Mouse (Mus musculus) intestine, embryonic 16.5 days (tissue): ENCODE measurements around the gene Ptgs1. TPM values are rescaled to one million over a fixed set of nuclear protein-coding genes. Genes with fewer than 3 reads are reported as not detected.

Source experiments
- ATAC-seq: fragments of 200-750 bp; cut with Nextera tagmentation; 2 replicates; pipeline ENCODE4 v1.8.0; 2017; ENCODE audit warnings: moderate TSS enrichment, moderate library complexity
- H3K27ac ChIP-seq: fragments of 300-500 bp; sonication (generic); 2 replicates; pipeline ENCODE4 v1.5.1; 2014; ENCODE audit warnings: mild to moderate bottlenecking, low read length
- H3K27me3 ChIP-seq: fragments of 300-500 bp; sonication (generic); replicated peaks from 2 replicates; pipeline ENCODE4 v1.6.1; 2014; ENCODE audit warnings: low read length, control low read depth, mixed read lengths; ENCODE audit not compliant: control insufficient read depth, insufficient read depth
- H3K36me3 ChIP-seq: fragments of 300-500 bp; sonication (generic); 2 replicates; pipeline ENCODE4 v1.6.1; 2014; ENCODE audit warnings: low read length, control low read depth; ENCODE audit not compliant: control insufficient read depth, insufficient read depth
- H3K4me1 ChIP-seq: fragments of 300-500 bp; sonication (generic); 2 replicates; pipeline ENCODE4 v1.6.1; 2014; ENCODE audit warnings: low read length, control low read depth, mixed read lengths; ENCODE audit not compliant: control insufficient read depth, insufficient read depth
- H3K4me2 ChIP-seq: fragments of 300-500 bp; sonication (generic); 2 replicates; pipeline ENCODE4 v1.6.1; 2014; ENCODE audit warnings: low read depth, low read length, control low read depth
- H3K4me3 ChIP-seq: fragments of 300-500 bp; sonication (generic); 2 replicates; pipeline ENCODE4 v1.5.1; 2014; ENCODE audit warnings: mild to moderate bottlenecking, low read length
- H3K9ac ChIP-seq: fragments of 300-500 bp; sonication (generic); 2 replicates; pipeline ENCODE4 v1.6.1; 2014; ENCODE audit warnings: low read depth, low read length
- H3K9me3 ChIP-seq: fragments of 300-500 bp; sonication (generic); 2 replicates; pipeline ENCODE4 v1.6.1; 2016; ENCODE audit warnings: low read length, control low read depth; ENCODE audit not compliant: control insufficient read depth
- WGBS: fragments of 180-500 bp; shearing (Covaris S2); extraction: QIAGEN DNeasy Blood & Tissue Kit; methylation state at CpG from one replicate; pipeline ENCODE4 v1.1.7; 2014; 5-methylcytosine and 5-hydroxymethylcytosine counted together
- polyA plus RNA-seq: library from polyadenylated mRNA; unstranded; fragments of >200 nt; fragmentation: Nextera tagmentation; extraction: Ambion mirVana; gene quantifications from 2 replicates; pipeline ENCODE4 v1.2.1, GENCODE M21; 2015

Gene Ptgs1
- polyA plus RNA-seq, 1 experiment from 2014 or later = 29.1 TPM

DNA sequence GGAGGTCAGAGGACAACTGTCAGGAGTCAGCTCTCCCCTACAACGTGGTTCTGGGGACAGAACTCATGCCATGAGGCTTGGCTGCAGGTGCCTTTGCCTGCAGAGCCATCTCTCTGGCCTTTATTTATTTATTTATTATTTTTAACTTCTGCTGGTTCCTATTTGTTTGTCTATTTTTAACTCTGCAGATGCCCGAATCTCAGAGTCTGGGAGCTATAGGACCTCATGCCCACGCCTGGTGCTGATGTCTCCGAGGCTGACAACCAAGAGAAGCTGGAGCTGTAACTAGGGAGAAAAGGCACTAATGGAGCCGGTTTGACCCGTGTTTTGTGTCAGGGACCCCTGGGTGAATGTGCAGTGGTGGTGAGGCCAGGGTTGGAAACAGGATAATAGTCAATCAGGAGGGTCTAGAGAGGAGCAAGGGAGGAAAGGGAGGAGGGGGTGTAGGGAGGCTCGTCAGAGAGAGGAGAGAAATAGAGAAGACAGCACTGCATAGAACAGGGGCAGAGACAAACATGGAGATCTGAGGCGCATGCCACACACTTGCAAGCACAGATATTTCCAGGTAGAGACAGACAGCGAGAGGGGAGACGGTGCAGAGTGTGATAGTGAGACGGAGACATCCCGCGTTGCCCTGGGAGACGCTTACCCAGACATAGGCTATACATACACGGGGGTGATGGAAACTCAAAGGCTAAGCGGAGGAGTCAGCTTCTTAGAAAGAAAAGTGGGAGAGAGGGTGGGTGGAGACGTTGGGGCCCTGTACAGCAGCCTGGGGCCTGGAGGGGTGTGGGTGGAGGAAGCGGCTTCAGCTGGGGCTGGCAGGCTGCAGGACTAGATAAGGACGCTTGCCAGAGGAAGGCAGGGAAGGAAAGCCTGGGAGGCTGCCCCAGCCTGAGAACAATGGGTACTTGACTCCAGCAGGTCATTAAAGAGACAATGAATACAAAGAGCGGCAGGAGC is 32.0 kb upstream of the Ptgs1 start:
- Histone ChIP-seq H3K27me3 (peaks cover 16% of the 10 kb centered on the region), H3K27ac (no peak overlapping the region), H3K4me3 (no peak overlapping the region; the same call in 1 of the 2 replicates), H3K36me3 (no peaks in the 10 kb centered on the region), H3K9me3 (no peaks in the 10 kb centered on the region), H3K4me1 (peaks cover 18% of the 10 kb centered on the region), H3K4me2 (peak overlapping the region; percentile 25; the same call in 1 of the 2 replicates), H3K9ac (no peak overlapping the region)
- peak; percentile 92 for ATAC-seq
- WGBS = 22% methylated on average over 20 of the region's 20 CpGs

DNA sequence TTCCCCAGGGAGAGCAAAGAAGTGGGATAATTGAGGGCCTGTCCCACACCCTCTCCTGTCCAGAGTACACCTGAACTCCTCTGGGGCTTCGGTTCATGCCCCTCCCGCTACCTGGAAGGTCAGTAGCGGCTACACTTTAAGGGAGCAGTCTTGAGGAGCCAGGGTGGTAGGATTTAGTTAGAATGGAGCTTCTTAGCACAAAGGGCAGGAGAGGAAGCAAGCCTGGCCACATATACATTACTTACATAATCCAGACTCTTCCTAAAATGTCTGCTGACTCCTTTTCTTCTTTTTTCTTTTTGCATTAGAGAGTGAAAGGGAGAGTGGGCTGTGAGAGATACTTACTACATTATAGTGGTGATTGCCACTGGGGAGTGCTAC is 31.4 kb upstream of the Ptgs1 start:
- no peak overlapping the region for H3K4me3 ChIP-seq
- peak; percentile 38; the same call in 1 of the 2 replicates for ATAC-seq
- H3K9ac ChIP-seq = no peak overlapping the region
- no peak overlapping the region for H3K27ac ChIP-seq
- 32% methylated on average over 3 of the region's 3 CpGs for WGBS
- no peaks in the 10 kb centered on the region for H3K9me3 ChIP-seq
- H3K4me1 ChIP-seq = peaks cover 22% of the 10 kb centered on the region
- peaks cover 16% of the 10 kb centered on the region for H3K27me3 ChIP-seq
- H3K4me2 ChIP-seq = peak overlapping the region; percentile 25; the same call in 1 of the 2 replicates
- no peaks in the 10 kb centered on the region for H3K36me3 ChIP-seq

DNA sequence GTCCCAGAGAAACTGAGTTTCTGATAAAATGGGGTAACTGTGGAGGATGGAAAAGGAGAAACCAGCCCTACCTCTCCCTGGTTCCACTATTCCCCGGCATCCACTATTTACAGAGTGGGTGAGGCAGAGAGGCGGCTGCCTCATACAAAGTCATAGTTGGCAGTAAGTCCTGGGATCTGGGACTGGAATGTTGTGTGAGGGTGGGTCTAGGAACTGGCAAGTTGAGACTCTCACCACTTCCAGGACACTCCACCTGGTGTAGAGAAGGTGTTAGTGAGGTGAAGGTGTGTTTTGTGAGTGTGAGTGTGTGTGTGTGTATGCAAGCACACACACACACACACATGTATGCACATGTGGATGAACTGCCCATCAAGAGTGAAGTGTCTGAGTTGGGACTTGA is 29.4 kb upstream of the Ptgs1 start:
- no peak overlapping the region for H3K27ac ChIP-seq

DNA sequence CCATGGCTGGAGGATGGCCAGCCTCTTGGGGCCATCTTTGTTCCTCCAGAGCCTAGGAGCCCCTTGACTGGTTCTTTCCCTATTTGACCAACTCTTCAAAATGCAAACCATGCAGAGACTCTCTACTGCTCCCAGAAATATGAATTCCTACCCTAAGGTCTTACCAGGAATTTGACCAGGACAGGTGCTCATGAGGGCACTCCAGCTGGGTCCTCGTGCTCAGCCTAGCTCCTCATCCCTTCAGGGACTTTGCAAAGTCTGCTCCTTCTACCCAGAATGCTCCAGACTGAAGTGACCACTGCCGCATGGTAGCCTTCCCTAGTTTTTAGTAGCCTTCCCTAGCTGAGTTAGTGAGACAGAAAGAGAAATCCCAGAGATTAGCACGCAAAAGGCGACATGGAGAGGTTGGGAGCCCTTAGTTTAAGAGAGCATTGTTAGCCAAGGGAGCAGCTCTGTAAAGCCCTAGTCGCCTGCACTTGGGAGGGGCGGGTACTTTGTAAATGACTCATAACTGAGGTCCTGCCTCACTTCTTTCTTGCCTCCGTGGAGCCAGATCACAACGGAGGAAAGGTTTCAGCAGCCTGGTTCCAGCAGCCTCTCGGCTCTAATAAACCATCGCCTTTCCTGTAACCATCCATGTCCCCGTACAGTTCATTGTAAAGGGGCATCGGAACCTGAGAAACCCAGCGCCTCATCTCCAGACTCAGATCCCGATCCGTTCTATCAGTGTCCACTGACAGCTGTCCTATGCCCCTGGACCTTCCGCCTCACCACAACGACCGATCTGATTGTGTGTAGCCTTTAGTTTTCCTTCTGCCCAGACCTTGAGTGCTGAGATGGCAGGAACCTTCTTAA is 28.2 kb upstream of the Ptgs1 start:
- peak overlapping the region; percentile 39; the same call in 1 of the 2 replicates for H3K9ac ChIP-seq
- H3K27me3 ChIP-seq = peaks cover 25% of the 10 kb centered on the region
- H3K27ac ChIP-seq = no peak overlapping the region
- H3K4me1 ChIP-seq = peaks cover 22% of the 10 kb centered on the region
- no peak overlapping the region; the same call in 1 of the 2 replicates for H3K4me3 ChIP-seq
- no peaks in the 10 kb centered on the region for H3K36me3 ChIP-seq
- no peak overlapping the region; the same call in 1 of the 2 replicates for H3K4me2 ChIP-seq
- H3K9me3 ChIP-seq = no peaks in the 10 kb centered on the region
- 30% methylated on average over 18 of the region's 18 CpGs for WGBS
- no peak for ATAC-seq

More for the DNA sequence above, 29.4 kb upstream of the Ptgs1 start:
- WGBS = 59% methylated on average over 2 of the region's 2 CpGs
- peaks cover 22% of the 10 kb centered on the region for H3K4me1 ChIP-seq
- peaks cover 25% of the 10 kb centered on the region for H3K27me3 ChIP-seq
- H3K4me2 ChIP-seq = no peak overlapping the region
- H3K9me3 ChIP-seq = no peaks in the 10 kb centered on the region
- ATAC-seq = no peak
- no peaks in the 10 kb centered on the region for H3K36me3 ChIP-seq
- no peak overlapping the region for H3K9ac ChIP-seq
- no peak overlapping the region for H3K4me3 ChIP-seq

DNA sequence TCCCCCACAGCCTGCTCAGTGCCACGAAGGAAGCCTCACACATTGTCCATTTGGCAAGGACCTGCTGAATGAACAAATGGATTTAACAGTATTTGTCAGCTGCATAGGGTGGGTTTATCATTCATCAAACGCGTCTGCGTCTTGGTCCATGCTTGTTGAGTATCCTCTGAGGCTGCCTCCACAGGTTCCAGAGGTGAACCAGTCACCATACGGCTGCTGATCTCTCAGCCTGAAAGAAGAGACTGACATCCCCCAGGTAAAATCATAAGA is 27.7 kb upstream of the Ptgs1 start:
- Histone ChIP-seq H3K4me3 (peak overlapping the region; percentile 41), H3K9ac (peak overlapping the region; percentile 39; the same call in 1 of the 2 replicates), H3K9me3 (no peaks in the 10 kb centered on the region), H3K27me3 (peaks cover 25% of the 10 kb centered on the region), H3K4me1 (peaks cover 22% of the 10 kb centered on the region), H3K27ac (no peak overlapping the region), H3K36me3 (no peaks in the 10 kb centered on the region), H3K4me2 (peak overlapping the region; percentile 85; the same call in 1 of the 2 replicates)
- 20% methylated on average over 5 of the region's 5 CpGs for WGBS
- ATAC-seq = no peak

DNA sequence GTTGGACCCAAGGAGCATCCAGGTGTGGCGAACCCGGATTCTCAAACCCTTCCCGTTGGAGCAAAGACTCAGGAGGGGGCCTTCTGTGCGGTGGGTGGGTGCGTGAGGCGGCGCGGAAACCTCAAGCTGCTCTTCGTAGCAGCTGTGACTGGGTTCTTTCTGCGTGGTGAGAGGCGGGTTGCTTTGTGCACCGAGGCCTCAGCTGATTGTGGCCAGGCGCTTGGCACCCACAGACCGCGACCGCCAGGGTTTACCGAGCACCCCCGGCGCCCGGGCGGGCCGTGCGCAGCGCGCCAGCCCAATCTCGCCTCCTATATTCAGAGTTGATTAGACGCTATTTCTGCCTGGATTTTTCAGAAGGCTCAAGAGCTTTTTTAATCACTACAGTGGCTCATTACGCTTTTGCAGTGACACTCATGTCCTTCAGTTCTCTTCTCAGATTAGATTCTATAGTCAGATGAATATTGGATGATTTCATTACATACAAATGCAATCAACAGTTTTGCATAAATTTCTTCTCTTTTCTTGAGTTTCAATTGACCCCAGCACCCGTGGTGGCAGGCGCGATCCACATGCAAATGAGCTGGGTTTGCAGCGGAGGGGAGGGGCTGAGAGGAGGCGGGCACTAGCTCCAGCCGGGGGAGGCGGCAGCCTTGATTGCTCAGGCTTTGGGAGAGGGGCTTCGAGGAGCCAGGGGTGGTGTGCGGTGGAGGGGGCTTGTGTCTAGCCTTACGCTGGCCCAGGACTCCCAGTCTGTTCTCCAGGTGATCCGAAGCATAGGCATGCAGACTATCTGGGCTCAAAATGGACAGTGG is 27.0 kb upstream of the Ptgs1 start:
- peak; percentile 43; the same call in 1 of the 2 replicates for ATAC-seq
- Histone ChIP-seq H3K27me3 (peaks cover 25% of the 10 kb centered on the region), H3K27ac (no peak overlapping the region), H3K9ac (peak overlapping the region; percentile 50; the same call in 1 of the 2 replicates), H3K36me3 (no peaks in the 10 kb centered on the region), H3K4me2 (peak overlapping the region; percentile 85), H3K4me3 (peak overlapping the region; percentile 41), H3K9me3 (no peaks in the 10 kb centered on the region), H3K4me1 (peaks cover 20% of the 10 kb centered on the region)
- 1% methylated on average over 39 of the region's 39 CpGs for WGBS

DNA sequence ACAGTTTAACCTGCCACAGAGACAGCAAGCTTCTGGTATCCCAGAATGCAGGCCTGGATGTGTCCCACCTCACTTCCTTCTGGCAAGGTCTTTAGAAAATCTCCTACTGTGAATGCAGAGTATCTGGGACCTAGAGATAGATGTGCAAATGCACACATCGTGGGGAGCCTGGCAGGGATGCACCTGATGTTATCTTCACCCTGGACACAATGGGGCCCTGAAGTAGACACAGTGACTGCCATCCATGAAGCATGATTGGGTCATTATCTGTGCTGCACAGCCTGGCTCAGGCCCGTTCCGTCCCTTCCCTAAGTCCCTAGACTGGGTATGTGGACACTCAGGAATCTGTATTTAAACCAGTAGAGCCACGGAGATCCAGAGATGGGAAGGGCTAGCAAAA is 25.6 kb upstream of the Ptgs1 start:
- Histone ChIP-seq H3K36me3 (no peaks in the 10 kb centered on the region), H3K27ac (no peak overlapping the region), H3K9me3 (no peaks in the 10 kb centered on the region), H3K9ac (no peak overlapping the region), H3K4me1 (peaks cover 13% of the 10 kb centered on the region), H3K4me3 (no peak overlapping the region), H3K4me2 (no peak overlapping the region), H3K27me3 (peaks cover 31% of the 10 kb centered on the region)
- 62% methylated on average over 4 of the region's 4 CpGs for WGBS
- no peak for ATAC-seq

DNA sequence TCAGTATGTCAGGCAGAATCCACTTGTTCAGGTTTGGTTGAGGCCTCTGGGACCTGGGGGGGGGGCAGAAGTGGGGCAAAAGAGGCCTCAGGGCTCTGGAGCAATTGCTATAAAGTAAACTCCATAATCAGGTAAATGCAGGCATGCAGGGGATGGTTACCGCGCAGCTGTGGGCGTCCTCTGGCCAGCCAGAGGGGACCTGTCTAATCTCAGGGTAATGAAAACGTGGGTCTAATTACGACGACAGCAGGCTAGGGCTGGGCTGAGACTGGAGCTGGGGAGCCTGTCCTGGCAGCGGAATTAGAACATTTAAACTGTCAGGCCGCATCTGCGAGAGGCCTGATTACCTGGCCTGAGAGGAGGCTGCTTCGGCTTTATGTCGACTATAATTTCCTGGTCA is 23.2 kb upstream of the Ptgs1 start:
- H3K27me3 ChIP-seq = peaks cover 39% of the 10 kb centered on the region
- 64% methylated on average over 11 of the region's 11 CpGs for WGBS

More for the DNA sequence above, 23.2 kb upstream of the Ptgs1 start:
- Histone ChIP-seq H3K4me1 (peaks cover 18% of the 10 kb centered on the region), H3K4me2 (no peak overlapping the region), H3K9me3 (no peaks in the 10 kb centered on the region), H3K36me3 (no peaks in the 10 kb centered on the region), H3K4me3 (no peak overlapping the region), H3K9ac (no peak overlapping the region), H3K27ac (no peak overlapping the region)
- ATAC-seq = no peak
